Mouse (Mus musculus): ENCODE data around the gene Tas2r137. TPM values are rescaled to one million over a fixed set of nuclear protein-coding genes. Genes with fewer than 3 reads are reported as not detected.

The Tas2r137 gene
- polyA plus RNA-seq, 1 experiment from 2014 or later: not detected

- Histone ChIP-seq H3K27me3 (no peaks in the 10 kb centered on the region), H3K9ac (no peak within 1 kb of the TSS), H3K4me3 (no peak within 1 kb of the TSS), H3K27ac (no peak within 1 kb of the TSS), H3K4me2 (replicated peaks) (no peak within 1 kb of the TSS), H3K9me3 (no peaks in the 10 kb centered on the region), H3K36me3 (no peaks in the 10 kb centered on the region), H3K4me1 (no peaks in the 10 kb centered on the region)
- 87% methylated on average over 3 of the region's 3 CpGs for WGBS
- no peak for ATAC-seq (ENCODE audit: low FRiP score, low read depth)
Observed at GRCm38 (mm10) chr6:40493229-40493628, 2.2 kb downstream of the Tas2r137 start, which contains the start of gene Tas2r108. Gene Tas2r108 (plus strand): TSS chr6:40493529.

DNA sequence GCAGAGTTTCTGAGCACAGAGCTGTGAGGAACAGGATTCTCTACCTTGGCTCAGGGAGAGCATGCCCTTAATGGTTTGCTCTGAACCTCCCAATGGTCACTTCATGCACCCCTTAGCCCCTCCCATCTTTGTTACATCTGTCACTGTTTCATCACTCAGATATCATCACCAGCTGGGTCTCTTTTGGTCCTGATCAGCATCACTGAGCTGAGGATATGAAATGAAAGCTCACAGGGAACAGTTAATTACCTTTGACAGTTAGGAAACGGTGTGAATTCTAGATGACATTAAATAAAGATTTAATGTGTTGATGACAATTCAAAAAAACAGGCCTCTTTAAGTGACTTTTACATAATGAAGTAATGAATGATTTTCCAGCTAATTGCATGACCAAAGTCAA, 28.4 kb downstream of the Tas2r137 start, which contains the start of gene Prss37:
TSS of gene Prss37 (minus strand) at position 101 of the 400 bp plus-strand sequence.
- Histone ChIP-seq H3K27me3 (no peaks in the 10 kb centered on the region), H3K4me1 (no peaks in the 10 kb centered on the region), H3K4me2 (replicated peaks) (no peak within 1 kb of the TSS), H3K4me3 (no peak within 1 kb of the TSS), H3K36me3 (no peaks in the 10 kb centered on the region), H3K27ac (no peak within 1 kb of the TSS), H3K9ac (no peak within 1 kb of the TSS), H3K9me3 (no peaks in the 10 kb centered on the region)
- 79% methylated on average over 1 of the region's 1 CpGs for WGBS
- no peak for ATAC-seq (ENCODE audit: low FRiP score, low read depth)

Other genes starting within 250 kb of the Tas2r137 start
- gene Agk, start 166.1 kb upstream of the Tas2r137 start, polyA plus RNA-seq (2015; fragmentation: Nextera tagmentation; extraction: Ambion mirVana): 46.9 and 50.2 TPM in 2 replicates
- 9.3 and 10.1 TPM in 2 replicates for gene E330009J07Rik, start 55.1 kb upstream of the Tas2r137 start, polyA plus RNA-seq (2015; fragmentation: Nextera tagmentation; extraction: Ambion mirVana)
- not detected in 2 replicates for gene Wee2, start 52.1 kb upstream of the Tas2r137 start, polyA plus RNA-seq (2015; fragmentation: Nextera tagmentation; extraction: Ambion mirVana)
- gene Ssbp1, start 19.9 kb upstream of the Tas2r137 start, polyA plus RNA-seq (2015; fragmentation: Nextera tagmentation; extraction: Ambion mirVana): 180 and 194 TPM in 2 replicates
- gene Tas2r108, start 2.3 kb downstream of the Tas2r137 start, polyA plus RNA-seq (2015; fragmentation: Nextera tagmentation; extraction: Ambion mirVana): not detected in 2 replicates
- not detected in 2 replicates for gene Prss37, start 28.3 kb downstream of the Tas2r137 start, polyA plus RNA-seq (2015; fragmentation: Nextera tagmentation; extraction: Ambion mirVana)
- gene Olfr461, start 63.8 kb downstream of the Tas2r137 start, polyA plus RNA-seq (2015; fragmentation: Nextera tagmentation; extraction: Ambion mirVana): 0.03 and 0.04 TPM in 2 replicates
- gene Olfr460, start 78.3 kb downstream of the Tas2r137 start, polyA plus RNA-seq (2015; fragmentation: Nextera tagmentation; extraction: Ambion mirVana): not detected in 2 replicates
- 1.2 TPM in 2 replicates for gene Clec5a, start 94.6 kb downstream of the Tas2r137 start, polyA plus RNA-seq (2015; fragmentation: Nextera tagmentation; extraction: Ambion mirVana)
- gene Tas2r138, start 122.1 kb downstream of the Tas2r137 start, polyA plus RNA-seq (2015; fragmentation: Nextera tagmentation; extraction: Ambion mirVana): not detected in 2 replicates
- 0.20 and 0.23 TPM in 2 replicates for gene Mgam, start 137.6 kb downstream of the Tas2r137 start, polyA plus RNA-seq (2015; fragmentation: Nextera tagmentation; extraction: Ambion mirVana)